Mouse (Mus musculus) embryonic fibroblast, embryonic 13.5 days (primary cell): ENCODE data around the gene Smim24.

Source experiments
- CTCF ChIP-seq: IDR thresholded peaks from 2 replicates; pipeline ENCODE4 v1.5.1; 2011; ENCODE audit warnings: mild to moderate bottlenecking, control low read depth, low read length, moderate library complexity, borderline replicate concordance; ENCODE audit not compliant: insufficient read depth
- POLR2A ChIP-seq: IDR thresholded peaks from 2 replicates; pipeline ENCODE4 v1.6.1; 2011; ENCODE audit warnings: low read depth, mild to moderate bottlenecking, control low read depth, low read length, moderate library complexity

GRCm38 (mm10) chr10:81344421-81345161 lies 48.3 kb upstream of the Smim24 start:
- TF ChIP-seq CTCF (no peak), POLR2A (no peak)
